Mouse (Mus musculus): Measurements from ENCODE around the gene Cdkl3.

Cdkl3 gene

DNA sequence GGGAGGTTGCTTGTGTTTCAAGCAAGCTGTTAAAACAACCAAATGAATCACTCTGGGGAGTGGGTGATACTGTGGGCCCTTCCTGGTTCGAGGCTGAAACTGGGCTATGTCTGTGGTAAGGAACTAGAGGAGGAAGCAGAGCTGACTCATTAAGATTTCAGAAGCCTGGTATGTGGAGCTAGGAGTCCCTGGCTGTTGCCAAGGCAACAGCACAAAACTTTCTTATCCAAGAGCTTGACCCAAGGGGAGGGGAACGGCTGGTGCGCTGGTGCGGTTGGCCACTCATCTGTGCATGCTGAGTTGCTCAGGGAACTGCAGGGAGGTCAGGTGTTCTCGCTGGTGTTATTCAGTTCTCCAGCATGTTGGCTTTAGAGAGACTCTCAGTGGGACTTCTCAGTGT is 76.0 kb downstream of the Cdkl3 start:
- WGBS, result 21% methylated on average over 5 of the region's 5 CpGs

DNA sequence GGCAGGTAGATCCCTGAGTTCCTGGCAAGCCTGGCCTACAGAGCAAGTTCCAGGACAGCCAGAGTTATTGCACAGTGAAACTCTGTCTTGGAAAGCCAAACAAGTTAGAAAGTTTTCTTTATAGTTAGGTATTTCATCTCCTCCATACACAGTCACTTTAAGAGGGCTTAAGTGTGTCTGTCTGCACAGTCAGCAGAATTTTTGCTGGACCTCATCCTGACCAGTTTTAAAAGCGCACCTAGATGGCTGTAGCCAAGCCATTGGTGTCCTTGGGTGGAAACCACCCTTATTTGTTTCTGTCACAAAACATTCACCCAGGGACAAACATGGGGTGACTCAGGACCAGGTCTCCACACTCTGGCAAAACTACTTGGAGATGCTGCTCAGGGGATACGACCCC is 76.6 kb downstream of the Cdkl3 start:
- WGBS, result 97% methylated on average over 2 of the region's 2 CpGs

DNA sequence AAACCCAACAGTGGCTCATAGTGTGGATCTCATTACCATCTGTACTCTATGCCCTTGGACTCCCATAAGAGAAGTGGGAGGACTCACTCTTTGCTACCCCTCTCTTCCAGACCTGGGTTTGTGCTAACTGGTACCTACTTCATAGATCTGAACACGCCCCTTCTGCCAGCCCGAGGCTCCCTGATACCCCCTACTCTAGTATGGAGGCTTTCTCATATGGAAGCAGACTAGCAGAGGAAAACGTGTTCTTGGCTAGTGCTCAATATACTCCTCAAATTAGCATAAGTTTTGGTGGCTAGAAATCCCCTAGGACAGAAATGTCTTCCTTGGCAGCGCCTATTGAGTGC is 81.8 kb downstream of the Cdkl3 start:
- 19% methylated on average over 4 of the region's 4 CpGs for WGBS

DNA sequence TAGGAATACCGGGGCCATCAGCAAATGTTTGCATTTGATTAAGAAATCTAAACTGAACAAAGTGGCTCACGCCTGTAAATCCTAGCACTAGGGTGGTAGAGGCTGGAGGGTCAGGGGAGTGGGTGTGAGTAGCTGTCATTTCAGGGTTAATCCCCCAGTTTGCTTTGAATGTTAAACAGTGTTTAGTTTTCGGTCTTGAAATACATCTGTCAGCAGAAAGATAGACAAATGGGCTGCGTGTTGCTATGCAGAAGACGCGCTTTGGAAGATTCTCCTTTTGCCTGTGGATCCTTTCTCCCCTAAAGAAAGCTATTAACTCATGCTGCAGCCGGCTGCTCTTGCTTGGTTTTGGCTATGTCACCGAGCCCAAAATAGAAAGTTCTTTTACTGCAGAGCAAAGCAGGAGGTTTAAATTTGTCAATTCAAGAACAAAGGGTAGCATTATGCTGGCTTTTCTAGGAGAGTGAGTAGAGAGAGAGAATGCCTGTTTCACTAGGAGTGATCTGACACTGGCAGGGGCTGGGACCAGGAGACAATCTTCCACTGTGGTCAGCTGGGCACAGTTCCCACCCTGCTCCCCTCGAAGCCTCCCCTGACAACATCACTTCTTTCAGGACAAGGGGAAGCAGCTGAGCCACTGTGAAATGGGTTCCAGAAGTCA is 82.3 kb downstream of the Cdkl3 start:
- 12% methylated on average over 9 of the region's 9 CpGs for WGBS

DNA sequence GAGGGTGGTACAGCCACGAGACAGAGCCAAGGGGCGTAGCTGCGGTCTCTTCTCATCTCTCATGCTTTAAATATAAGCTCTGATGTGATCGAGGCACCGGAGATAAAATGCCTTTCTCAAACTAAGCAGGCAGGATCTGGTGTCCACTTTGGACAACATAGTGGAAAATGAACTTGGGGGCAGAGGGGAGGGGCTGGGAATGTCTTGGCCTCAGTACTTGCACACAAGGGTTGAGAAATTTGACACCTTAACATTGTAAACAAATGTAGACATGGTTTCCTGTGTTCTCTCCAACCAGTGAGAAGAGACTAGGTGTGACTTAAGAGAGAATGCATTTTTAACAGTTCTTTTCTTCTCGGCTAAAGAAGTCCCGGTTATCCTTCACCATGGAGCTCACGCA is 85.3 kb downstream of the Cdkl3 start:
- 59% methylated on average over 8 of the region's 8 CpGs for WGBS

DNA sequence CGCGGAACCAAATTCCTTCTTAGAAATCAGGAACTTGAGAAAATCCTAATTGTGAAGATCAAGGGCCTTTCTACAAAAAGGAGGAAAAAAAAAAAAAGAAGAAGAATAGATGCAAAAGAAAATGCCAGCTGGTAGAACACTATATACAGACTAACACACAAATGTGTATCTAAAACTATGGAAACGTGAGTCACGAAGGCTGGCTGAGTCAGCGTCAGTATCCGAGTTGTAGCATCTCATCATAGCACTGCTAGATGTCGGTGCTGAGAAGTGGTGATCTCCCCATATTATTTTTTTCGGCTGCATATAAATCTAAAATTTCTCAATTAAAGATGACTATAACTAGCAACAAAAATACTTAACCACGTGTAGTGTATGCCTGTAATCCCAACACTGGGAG is 87.2 kb downstream of the Cdkl3 start:
- 52% methylated on average over 9 of the region's 9 CpGs for WGBS

DNA sequence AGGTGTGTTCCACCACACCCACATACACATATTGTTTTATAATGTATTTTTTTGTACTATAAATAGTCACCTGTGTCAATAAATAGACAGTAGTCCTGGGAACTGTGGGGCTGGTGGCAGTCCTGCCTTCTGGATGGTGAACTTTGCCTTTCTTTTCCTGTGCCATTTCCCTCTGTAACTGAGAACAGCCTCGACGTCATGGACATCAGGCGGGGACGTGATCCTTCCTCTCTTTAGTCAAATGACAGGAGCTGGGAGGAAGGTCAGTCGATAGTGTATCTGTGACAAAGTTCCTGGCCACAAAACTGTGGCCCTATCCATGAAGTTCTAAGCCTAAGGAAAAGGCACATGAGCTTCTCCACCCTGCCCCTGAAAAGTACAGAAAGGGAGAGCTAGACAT is 90.5 kb downstream of the Cdkl3 start:
- 67% methylated on average over 5 of the region's 5 CpGs for WGBS

DNA sequence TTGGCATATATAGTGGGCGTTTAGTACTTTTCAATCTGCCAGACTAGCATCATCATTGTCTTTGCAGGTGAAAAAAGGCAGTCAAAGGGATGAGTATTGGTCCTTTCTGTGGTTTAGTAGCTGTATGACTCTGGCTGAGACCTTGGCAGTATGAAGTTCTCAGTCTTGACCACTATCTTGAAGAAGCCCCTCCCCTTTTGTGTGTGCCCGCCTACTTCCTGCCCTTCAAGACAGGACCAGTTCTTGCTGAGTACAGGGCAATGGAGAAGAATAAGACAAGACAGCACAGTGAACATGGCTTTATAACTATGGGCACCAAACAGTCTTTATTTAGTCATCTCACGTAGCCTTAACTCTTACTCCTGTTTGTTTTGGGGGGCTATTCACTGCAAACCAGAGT is 93.0 kb downstream of the Cdkl3 start:
- 71% methylated on average over 3 of the region's 3 CpGs for WGBS

DNA sequence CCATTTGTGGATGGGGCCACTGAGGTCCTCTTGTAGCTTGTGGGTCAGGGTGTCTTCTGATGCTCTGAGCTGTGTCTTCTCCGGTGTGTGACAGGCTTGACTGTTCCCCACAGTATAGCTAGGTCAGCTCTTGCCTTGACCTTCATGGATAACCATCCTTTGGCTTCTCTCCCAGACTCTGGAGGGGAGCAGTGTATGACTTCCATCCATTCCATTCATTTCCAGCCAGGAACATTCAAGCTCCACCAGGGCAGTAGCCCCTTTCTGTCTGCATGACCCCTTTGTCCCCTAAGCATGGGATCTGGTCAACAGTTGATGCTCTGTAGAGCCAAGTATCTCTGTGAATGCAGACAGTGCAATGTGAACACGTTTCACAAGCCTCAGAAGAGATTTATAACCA is 93.6 kb downstream of the Cdkl3 start:
- 69% methylated on average over 2 of the region's 2 CpGs for WGBS

DNA sequence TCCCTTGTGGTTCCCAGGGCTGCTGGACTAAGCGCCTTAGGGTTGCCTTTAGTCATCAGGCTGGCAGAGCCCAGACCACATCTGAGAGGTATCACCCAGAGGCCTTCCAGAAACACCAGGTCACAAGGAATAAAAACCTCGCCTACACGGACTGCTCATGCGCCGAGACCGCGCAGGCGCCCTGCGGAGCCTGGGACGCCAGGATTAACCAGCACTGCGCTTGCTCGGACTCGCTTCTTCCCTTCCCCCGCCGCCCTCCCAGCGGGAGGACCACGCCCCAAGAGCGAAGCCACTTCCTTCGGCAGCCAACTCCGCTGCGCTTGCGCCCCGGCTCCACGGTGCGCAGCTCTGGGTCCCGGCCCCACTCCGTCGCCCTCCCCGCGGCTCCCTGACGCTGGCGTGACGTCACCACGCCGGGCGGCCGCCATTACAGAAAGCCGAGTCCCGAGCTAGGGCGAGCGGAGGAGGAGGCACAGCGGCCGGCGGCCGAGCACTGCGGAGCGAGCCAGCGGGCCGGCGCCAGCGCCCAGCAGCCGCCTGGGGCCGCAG is 94.5 kb downstream of the Cdkl3 start, which contains the start of gene Ppp2ca:
Ppp2ca (plus strand) TSS at position 284 of the 549 bp plus-strand sequence.
- 0% methylated on average over 53 of the region's 53 CpGs for WGBS

DNA sequence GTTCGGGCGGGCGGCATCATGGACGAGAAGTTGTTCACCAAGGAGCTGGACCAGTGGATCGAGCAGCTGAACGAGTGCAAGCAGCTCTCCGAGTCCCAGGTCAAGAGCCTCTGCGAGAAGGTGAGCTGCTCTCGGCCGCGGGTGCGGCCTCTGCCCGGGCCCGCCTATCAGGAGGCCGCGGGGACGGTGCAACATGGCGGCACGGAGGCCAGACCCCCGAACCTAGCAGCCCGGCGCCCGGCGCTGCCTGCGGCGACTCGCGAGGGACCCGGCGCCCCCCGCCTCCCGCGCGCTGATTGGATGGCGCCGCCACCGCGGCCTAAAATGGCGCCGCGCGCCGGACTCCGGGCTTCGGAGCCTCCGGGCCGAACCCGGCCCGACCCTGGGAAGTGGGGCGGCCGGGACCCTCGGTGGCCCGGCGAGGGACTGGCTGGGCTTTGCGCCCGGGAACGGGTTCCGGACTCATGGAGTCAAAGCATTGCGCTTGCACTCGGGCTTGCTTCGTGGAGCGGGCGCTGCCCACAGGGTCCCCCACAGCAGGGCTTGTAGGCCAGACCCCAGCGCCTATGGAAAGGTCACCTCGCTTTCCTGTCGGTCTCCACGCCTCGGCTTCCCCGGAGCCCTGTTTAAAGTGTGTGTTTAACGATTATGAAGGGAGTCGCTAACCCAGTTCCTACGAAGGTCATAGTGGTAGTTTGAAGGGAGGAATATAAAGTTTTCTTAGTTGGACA is 95.2 kb downstream of the Cdkl3 start:
- WGBS, result under 1% methylated on average over 65 of the region's 72 CpGs

DNA sequence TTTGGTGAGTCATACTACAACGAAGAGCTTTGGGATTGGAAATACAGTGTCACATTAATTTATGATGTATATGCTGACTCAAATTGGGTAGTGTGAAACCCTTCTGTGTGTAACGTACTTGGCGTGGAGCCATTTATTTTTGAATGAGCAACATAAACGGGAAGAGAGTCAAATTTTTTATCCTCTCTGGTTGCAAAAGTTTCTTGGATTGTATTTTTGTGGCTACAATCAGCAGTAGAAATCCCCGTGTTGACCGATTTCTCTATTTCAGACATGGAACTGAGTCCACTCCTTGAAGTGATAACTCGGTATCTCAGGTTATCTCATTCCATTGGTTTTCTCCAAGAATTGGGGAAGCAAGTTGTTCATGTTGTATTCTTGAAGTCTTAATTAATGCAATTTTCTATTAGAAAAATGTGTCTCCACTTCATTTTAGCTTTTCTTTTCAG is 95.8 kb downstream of the Cdkl3 start:
- WGBS, result 1% methylated on average over 7 of the region's 7 CpGs

DNA sequence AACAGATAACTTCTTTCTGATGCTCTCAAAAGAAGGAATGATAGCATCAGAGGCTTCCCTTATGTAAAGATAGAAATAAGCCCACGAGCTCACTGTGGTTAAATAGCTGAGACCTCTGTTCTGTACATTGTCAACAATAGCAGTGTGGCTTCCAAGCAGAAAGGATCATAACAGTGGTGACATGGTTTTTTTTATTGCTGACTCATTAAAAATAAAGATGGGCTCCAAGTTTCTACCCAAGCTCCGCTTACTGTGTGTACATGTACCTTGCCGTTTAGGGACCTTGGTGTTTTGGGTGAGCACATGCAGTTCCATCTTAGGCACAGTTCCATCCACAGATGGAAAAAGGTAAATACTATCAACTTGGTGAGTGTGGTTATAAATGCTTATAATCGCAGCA is 99.0 kb downstream of the Cdkl3 start:
- WGBS, result 54% methylated on average over 4 of the region's 4 CpGs

DNA sequence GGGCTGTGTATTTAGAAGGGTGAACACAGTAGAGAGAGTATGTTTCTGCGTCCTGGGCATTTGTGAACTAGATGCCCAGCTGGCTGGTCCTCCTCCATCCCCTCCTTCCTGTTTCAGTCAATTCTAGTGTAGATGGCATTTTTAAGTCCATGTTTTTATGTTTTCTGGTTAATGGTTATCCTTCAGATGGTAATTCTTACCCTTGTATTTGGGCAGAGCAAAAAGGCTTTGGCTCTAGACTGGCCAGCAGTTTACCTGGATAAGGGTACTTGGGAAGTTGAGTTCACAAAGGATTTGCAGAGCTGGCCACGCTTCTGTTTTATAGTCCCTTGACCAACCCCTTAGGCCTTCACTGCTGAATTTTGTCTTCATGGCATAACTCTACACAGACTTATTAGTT is 102.0 kb downstream of the Cdkl3 start:
- WGBS, result 60% methylated on average over 2 of the region's 2 CpGs

DNA sequence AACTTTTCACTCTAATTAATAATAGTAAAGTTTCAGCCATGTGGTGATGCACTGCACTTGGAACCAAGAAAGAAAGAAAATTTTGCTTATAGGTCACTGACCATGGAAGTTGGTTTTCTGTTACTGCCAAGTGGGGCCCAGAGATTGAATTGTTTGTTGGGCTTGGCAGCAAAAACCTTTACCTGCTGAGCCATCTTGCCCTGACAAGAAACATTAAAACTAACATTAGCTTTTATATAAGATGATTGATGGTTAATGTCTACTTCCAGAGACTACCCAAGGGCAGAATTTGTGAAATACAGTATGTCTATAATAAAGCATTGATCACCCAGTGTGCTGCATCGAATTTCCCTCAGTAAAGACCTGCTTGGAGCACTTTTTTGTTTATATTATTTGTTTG is 102.4 kb downstream of the Cdkl3 start:
- WGBS, result 58% methylated on average over 1 of the region's 1 CpGs

DNA sequence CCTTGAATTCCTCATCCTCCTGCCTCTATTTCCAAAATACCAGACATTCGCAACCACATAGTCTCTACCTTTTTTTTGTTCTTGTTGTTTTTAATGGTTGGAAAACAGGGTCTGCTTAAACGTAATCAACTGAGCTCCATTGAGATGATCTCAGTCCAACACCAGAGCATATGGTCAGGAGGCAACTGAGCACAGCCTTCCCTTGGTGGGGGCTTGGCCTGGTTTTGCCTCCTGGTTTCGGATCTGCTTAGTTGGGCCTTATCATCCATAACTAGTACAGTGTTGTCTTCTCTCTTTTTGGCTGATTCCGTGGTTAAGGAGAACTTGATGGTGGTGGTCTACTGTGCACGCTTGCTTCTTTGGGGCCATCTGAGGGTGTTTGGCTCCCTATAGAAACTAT is 104.8 kb downstream of the Cdkl3 start:
- 68% methylated on average over 5 of the region's 5 CpGs for WGBS

DNA sequence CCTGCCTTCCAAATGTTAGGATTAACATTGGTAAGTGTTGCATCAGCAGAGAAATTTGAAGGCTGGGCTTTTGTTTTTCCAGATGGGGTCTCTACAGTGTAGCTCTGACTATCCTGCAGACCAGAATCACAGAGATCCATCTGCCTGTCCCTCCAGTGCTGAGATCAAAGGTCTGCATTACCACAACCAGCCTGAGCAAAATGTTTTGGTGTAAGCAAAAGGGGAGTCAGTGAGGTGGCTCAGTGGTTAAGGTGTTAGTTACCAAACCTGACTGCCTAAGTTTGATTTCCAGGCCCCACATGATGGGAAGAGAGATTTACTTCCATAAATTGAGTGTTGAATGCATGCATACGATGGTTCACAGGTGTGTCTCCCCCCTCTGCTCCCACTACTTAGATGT is 105.4 kb downstream of the Cdkl3 start:
- 47% methylated on average over 1 of the region's 1 CpGs for WGBS

DNA sequence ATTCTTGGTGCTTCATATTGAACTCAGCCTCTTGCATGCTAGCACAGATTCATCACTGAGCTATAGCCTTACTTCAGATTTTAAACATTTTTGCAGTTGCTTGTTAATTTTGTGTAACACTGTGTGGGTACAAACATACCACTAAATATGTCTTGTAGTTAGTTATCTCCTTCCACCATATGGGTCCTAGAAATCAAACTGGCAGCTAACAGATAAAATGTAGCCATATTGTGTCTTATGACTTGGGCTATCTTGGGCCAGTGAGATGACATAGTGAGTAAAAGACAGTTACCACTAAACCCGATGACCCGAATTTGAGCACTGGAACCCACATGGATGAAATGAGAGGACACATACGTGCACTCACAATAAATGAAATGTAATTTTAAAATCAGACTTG is 111.5 kb downstream of the Cdkl3 start:
- 56% methylated on average over 3 of the region's 3 CpGs for WGBS

DNA sequence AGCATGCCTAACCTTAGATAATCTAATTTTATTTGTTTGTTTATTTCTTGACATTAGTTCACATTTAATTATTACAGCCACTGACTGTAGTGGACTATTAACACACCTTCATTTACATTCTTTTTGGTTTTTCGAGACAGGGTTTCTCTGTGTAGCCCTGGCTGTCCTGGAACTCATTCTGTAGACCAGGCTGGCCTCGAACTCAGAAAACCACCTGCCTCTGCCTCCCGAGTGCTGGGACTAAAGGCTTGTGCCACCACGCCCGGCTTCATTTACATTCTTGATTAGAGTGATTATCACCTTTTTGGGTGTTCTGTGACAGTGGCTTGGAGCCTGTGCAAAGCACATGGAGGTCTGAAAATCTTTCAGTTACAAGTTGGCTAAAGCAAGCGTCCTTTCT is 112.1 kb downstream of the Cdkl3 start:
- WGBS, result 77% methylated on average over 6 of the region's 6 CpGs

DNA sequence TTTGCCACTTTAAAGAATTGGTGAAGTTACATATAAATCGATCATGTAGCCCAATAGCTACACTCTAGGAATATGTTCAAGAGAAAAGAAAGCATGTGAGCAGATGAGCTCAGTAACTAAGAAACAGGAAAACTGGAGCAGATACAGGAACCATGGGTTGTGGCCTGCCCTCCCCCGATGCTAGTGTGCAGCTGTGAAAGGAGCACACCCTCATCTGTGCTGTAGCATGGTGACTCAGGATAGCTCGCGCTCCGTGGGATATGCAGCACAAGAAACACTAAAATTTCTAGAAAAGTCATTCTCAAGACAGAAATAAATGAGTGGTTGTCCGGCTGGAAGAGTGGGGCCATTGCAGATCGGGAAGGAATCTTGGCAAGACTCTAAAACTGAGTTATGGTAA is 113.1 kb downstream of the Cdkl3 start:
- 43% methylated on average over 7 of the region's 7 CpGs for WGBS

DNA sequence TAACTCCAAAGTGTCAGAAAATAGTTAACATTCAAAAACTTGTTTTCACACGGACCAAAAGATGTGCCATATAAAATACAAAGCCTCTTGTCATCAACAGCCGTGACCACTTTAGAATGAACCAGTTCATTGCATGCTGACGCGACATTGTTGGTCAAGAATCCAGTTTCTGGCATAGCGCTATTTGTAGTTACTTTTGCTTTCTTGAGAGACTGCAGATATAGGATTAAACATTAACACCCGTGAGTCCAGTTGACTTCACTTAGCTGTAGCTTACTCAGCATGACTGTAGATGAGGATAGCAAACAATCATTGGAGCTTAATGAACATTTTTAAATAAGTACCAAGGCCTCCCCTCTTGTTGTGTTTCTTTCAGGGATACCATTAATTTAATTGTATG is 118.0 kb downstream of the Cdkl3 start:
- 80% methylated on average over 6 of the region's 6 CpGs for WGBS

DNA sequence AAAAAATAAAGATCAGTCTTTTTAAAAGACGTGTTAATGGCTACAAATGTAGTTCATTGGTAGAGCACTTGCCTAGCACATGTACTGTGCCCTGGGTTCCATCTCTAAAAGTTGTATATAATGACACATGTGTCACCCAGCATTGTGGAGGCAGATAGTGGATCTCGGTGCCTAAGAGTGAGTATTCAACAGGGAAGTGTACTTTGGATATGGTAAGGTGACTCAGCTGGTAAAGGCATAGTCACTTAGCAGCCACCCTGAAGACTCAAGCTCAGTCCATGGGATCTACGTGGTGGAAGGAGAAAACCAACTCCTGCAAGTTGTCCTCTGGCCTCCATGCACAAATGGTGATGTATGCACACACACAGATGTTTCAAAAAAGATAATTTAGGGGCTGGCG is 120.4 kb downstream of the Cdkl3 start:
- WGBS, result 82% methylated on average over 4 of the region's 4 CpGs

DNA sequence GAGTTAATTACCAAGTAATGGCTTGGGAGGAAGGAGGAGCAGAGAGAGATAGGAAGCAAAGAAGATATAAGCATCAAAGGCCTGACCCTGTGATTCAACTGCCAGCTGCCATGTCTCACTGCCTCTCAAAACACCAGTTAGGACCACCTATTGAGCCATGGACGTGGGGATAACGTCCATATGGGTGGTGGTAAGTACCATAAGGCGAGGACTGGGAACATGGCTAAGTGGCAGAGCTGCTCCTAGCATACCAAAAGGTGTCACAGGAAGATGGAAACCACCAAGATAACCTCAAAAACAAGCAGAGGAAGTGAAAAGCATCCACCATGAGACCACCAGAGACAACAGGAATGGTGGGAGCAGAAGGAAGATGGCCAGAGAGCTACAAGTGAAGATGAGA is 123.1 kb downstream of the Cdkl3 start:
- WGBS, result 69% methylated on average over 3 of the region's 3 CpGs

Data from cerebral cortex, adult 2 months (tissue).